Mouse (Mus musculus): ENCODE results near the gene Smap2.

Gene Smap2

DNA sequence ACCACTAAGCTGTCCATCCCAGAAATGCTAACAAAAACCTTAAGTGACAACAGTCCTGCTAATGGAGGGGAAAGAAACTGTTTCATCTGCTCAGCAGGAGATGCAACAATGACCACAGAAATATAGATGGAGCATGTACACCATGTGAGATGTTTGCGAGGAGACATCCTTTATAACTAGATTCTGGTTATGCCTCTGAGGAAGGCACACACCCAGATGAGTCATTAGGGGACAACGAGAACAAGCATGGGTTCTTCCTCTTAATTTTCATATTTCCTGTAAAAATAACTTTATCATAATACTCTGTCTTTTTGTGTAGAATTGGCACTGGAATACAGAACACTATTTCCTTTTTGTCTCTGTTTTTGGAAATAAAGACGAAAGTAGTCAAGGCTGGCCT, 38.8 kb downstream of the Smap2 start:
- no peak for DNase-seq (ENCODE audit: low read depth, low spot score)

DNA sequence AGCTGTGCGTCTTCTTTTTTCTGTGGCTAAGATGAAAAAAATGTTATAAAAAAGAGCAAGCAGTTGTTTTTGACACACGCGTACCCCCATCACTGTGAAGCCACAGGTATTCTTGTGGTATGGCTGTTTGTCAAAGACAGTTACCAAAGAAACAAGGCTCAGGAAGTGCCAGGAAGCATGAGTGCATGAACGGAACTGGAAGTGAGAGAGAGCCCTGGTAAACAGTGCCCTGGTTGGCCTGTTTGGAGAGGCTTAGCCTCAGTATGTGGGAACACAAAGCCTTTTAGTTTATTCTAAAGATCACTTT, 41.7 kb downstream of the Smap2 start:
- DNase-seq (ENCODE audit: low read depth, low spot score), result no peak

DNA sequence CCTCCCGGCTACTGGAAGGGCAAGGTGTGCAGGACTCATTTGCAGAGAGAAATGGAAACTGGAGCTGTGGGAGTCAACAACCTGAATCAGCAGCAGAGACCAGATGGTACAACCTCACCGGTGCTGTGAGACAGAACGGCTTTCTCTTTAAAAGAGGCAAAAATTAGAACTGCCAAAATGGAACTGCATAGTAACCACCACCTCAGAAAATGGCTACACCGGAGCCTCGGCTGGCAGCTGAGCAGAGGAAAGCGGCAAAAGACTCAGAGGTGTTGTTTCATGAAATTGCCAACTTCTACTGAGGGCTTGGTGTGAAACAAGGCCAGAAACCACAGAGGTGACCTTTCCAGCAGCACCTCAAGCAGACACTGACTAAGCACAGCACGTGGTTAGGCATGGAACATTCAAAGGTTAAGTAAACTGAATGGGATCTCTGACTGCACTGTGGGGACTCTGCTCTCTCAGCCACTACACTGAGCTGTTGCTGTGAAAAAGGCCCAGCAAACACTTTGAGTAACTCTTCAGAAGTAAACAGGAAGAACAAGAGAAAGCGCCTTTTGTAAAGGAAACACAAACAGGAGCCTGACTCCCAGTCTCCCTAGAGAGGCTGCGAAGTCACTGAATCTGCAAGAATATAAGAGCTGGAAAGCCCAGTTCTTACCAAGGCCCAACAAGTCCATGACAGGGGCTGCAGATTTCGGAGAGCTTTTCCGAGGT, 42.2 kb downstream of the Smap2 start:
- DNase-seq (ENCODE audit: low read depth, low spot score), result peak; percentile 64

DNA sequence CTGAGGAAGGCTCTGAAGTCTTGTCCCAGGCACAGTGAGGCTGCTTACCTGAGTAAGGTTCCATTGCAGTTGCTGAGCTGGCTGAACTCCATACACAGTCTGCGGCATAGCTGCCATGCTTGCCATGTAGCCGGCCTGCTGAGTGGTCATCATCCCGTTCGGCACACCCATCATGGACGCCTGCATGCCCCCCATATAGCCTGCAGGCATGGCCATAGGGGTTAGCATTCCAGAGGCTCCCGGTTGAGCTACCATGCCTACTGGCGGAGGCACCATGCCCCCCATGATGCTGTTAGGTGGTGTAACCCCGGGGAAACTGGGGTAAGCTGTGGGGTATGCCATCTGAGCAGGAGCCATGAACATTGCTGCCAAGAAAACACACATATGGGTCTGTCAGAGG, 45.2 kb downstream of the Smap2 start:
- no peak for DNase-seq (ENCODE audit: low read depth, low spot score)

DNA sequence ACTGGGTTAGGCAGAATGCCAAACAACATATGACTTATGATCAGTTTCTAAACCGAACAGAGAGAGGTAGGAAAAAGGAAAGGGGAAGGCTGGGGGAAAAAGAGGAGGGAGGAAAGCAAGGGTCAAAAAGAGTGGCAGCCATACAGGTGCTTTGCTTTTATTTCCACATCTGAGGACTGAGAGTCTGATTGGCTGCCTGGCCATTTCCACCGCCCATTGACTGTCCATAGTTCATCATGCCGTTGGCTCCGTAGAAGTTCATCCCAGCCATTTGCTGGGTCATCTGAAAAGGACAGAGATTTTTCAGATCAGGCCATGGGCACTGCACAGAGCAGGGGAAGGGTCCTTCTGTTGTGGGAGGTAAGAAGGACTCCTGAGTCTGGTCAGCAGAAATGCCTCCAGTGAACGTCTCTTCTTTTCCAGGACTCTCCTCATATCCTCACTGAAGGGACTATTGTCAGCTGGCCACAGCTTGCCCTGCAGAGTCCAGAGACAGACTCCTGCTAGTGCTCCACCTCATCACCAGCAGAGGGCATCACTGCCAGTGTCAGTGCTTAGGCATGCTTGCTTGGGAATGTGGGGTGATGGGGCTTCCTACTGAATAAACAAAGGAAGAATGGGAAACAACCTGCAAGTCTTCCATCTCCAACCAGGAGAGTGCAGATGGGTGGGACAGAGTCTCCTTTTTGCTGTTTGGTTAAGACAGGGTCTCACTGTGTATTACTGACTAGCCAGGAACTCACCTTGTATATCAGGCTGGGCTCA, 47.5 kb downstream of the Smap2 start:
- DNase-seq (ENCODE audit: low read depth, low spot score), result no peak

DNA sequence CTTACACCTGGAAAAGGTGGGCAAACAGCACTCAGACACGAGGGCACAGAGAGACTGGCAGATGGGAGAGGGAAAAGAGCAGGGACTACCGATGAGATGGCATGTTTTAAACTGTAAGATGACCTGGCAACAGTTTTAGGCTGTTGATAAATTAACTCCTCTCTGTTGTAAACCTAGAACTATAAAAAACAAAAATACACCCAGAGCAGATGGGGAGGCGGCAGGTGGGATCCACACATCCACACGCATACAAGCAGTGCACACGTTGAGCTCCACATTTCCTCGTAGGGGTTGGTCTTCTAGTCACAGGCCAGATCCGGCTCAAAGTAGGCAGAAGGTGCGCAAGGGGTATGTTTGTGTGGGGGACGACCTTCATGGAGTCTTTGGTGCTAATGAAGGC, 48.6 kb downstream of the Smap2 start:
- DNase-seq (ENCODE audit: low read depth, low spot score), result no peak

DNA sequence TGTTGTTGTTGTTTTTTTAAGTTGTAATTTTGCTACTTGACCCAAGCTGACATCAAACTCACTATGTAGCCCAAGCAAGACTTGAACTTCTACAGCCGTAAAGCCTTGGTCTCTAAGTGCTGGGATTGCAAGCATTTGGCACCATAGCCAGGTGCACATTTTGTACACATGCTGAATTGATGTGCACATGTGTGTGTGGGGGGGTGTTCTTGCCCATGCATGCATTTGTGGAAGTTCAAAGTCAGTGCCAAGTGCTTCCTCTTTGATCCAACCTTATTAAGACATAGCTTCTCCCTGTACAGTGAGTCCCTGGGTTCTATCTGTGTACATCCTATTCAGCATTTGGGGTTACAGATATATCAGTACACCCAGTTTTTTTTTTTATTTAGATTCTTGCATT, 61.5 kb downstream of the Smap2 start:
- no peak for DNase-seq (ENCODE audit: low read depth, low spot score)

DNA sequence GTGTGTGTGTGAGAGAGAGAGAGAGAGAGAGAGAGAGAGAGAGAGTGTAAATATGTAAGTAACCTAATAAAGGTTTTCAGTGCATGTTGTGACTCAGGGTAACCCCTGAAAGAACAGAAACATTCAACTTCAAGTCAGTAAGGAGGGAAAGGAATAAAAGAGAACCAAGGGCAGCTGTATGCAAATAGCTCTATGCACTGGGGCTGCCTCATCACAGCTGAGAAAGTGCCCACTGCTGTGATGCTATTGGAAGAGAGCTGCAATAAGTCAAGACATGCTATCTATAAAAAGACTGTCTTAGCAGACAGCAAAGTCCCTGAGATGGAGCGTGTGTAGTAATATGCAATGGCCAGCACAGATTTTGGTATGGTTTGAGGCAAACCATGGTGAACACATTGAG, 63.4 kb downstream of the Smap2 start:
- no peak for DNase-seq (ENCODE audit: low read depth, low spot score)

DNA sequence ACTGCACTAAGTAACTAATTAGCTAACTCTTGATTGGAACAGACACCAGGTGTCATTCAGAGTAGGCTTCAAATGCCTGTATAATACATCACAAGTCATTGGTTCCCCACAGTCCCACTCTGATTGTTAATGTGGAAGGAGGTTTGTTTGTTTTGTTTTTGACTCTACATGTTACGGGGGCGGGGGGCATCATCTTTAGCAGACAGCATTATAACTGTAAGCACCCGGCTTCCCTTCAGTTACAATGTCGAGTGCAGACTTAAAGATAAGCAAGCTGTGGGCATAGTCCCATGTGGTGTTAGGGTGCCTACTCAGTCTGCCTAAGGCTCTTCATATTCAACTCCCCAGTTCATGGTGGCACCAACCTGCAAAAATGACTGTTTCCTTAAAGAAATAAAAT, 64.0 kb downstream of the Smap2 start:
- no peak for DNase-seq (ENCODE audit: low read depth, low spot score)

DNA sequence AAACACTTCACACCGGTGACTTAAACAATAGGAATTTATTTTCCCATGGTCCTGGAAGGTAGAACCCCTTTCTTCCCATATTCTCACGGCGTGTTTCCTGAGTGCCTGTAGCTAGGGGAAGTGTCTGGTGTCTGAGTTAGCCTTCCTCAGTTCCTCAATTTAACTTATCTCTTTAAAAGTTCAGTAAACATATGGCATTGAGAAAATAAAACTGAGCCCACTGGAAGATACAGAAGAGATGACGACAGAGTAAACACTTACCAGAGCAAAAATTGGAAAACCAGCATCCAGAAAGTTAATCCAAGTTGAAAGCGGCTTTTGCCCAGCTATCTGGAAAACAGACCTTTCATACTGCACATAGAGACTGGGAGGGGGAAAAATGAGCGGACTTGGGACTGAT, 64.9 kb downstream of the Smap2 start:
- DNase-seq (ENCODE audit: low read depth, low spot score), result no peak

DNA sequence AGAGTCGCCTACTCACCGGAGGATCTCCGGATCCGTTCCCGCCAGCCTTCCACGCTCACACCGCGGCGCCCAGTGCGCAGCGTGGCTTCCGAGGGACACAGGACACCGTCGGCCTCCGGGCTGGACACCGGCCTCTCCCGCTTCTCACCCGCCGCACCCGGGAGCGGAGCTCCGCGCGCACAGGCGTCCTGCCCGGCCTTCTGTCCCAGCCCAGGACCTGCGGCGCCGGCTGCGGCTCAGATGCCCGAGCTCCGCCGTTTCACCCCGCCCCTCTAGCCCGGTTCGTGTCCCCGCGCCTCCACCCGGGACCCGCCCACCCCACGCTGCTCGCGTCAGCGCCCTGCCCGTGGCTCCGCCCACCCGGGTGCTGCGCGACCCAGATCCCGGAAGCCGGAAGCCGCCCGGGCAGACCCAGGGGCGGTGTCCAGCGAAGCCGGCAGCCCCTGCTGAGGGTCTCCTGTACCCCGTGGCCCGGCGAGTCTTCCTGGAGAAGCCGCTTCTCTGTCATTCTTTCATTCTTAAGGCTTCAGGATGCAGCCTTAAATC, 65.5 kb downstream of the Smap2 start, which contains the start of gene Zfp69:
Gene Zfp69 (minus strand): TSS at position 272 of the 546 bp plus-strand sequence.
- peak; percentile 51 for DNase-seq (ENCODE audit: low read depth, low spot score)

DNA sequence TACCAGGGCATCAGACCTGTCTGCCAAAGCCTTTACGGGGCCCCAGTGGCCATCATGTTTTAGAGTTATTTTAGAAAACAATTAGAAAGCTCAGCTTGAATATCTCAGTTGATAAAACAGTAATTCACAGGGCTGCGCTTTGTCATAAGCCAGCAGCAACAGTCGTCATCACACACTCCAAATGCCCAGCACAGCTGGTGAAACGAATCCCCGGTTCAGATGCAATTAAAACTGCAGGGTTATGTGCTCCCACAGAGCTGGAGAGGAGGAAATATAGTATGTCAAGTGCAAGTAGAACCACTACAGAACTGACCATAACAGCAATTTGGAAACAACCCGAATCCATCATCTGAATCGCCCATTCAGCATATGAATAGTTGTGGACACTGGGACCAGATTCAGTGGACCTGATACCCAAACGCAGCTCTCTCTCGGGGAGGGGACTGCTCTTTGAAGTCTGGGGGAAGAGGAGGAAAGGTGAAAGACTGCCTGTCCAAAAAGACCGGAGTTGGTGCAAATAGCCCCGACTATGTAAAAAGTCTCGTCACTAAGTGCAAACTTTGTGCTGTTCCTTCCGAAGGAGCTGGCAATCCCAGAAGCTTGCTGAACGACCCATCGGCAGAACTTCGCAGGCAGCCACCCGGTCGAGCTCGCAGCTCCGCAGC, 66.2 kb downstream of the Smap2 start:
- no peak for DNase-seq (ENCODE audit: low read depth, low spot score)

DNA sequence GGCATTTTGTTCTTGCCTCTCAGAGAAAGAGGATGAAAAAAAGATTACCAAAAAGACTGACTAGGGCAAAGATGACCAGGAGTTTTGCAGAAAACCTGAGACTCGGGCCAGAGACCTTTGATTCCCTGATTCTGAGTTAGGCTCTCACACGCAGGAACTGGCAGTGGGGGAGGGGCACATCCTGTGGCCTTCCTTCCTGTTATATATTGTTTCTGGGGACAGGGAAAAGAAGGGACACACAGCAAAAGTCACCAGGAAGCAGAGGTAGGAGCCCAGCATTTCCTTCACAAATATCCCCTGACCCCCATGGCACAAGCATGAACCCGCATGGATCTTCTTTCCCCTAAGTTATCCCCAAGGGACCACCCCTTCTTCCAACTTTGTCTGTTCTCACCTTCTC, 68.1 kb downstream of the Smap2 start:
- no peak for DNase-seq (ENCODE audit: low read depth, low spot score)

DNA sequence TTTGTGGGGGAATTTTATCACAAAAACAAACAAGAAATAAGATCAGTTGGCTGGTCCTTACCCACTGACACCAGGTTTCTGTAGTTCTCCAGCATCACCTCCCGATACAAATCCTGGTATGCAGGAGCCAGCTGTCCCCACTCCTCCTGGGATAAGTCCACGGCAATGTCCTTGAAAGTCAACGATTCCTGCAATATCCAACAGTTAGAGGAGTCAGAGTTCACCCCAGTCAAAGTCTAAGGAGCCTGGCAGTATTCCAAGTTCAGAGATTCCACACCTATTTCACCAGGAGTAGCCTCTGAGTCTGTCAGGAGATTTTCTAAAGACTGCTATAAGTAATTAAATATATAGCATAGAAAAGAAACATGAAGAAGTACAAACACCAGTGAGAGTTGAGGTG, 82.0 kb downstream of the Smap2 start:
- no peak for DNase-seq (ENCODE audit: low read depth, low spot score)

DNA sequence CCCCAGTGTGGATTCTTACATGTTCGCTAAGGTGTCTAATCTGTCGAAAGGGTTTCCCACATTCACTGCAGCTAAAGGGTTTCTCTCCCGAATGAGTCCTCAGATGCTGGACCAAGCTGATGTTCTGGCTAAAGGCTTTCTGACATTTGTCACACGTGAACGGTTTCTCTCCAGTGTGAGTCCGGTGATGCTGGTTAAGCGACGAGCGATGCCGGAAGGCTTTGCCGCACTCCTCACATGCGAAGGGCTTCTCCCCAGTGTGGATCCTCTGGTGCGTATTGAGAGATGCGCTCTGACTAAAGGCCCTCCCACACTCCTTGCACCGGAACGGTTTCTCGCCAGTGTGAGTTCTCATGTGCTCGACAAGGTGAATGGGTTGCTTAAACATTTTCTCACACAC, 86.3 kb downstream of the Smap2 start:
- no peak for DNase-seq (ENCODE audit: low read depth, low spot score)

DNA sequence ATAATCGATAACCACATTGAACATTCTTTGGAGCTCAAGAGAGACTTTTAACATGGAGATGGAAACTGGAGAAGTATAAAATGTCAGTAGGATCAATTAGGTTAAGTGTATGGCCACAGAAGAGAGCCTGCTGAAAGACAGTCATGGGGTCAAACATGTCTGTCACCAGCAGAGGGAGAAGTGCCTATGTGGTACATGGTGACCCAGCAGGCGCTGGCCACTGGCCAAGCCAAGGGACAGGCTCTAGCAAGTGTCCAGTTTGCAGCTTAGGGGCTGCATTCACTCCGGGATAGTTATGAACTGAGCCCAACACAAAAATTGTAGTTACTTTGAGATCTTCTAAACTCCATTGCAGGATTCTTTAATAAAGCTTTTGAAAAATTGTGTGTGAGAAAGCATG, 88.4 kb downstream of the Smap2 start:
- no peak for DNase-seq (ENCODE audit: low read depth, low spot score)

DNA sequence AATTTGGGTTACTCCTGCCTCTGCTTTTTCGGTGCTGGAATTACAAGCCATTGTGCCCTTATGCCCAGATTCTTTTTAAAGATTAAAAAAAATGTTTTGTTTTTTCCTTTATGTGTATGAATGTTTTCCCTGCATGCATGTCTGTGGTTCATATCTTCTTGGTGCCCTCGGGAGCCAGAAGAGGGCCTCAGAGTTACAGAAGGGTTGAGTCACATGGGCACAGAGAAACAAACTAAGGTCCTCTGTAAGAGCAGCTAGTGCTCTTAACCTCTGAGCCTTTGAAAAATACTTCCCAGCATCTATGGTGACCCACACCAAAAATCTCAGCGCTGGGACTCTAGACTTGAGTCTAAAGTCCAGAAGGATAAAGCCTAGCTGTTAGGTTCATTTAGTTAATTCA, 91.7 kb downstream of the Smap2 start:
- DNase-seq (ENCODE audit: low read depth, low spot score), result peak; percentile 45

DNA sequence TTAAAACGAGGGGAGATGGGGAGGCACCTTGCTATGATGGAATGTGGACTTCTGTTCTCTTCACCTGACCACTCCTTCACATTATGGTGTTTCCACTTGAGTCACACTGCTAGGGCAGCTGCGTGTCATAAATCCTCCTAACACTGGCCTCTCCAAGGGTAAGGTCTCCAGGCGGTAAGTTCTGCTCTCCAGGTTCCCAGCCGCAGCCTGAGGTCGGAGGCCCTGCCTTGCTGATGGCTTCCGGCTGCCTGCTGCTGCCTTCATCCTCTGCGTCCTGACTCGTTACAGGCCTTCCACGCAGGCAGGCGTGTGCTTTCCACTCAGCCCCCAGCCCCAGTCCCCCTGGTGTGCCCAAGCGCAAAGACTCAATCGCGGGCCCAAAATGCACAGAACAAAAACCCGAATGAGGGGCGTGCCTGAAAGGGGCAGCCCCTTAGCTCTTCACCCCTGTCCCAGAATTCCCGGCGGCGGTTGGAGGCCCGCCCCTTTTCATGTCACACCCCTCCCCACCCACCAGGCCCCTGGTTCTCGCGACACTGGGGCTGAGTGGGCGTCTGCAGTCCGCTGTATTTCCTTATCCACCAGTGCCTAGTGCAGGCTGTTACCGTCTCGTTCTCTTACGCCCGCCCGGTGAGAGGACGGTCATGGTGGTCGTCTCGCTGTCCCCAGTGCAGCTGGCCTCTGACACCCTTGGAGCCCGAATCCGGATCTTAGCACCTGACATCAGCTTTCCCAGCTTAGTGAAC, 92.3 kb downstream of the Smap2 start, which contains the start of gene Exo5:
Gene Exo5 (minus strand): TSS at position 464 of the 746 bp plus-strand sequence.
- peak; percentile 87 for DNase-seq (ENCODE audit: low read depth, low spot score)

DNA sequence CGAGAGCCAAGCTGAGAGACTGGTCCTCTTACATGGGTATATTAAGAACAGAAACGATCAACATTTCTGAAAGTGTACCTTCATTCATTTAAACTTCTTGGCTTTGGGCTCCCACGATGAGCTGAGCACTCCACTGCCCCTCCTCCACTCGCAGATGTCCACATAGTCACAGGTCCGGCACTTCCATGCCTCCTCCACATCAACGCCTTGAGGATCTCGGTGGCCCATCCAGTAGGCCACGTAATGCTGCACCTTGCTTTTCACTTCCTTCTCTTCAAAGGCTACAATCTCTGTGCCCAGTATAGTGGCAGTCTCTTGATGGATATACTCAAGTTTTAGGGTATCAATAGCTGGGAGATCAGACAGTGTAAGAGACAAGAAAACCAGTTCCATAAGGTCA, 95.6 kb downstream of the Smap2 start:
- no peak for DNase-seq (ENCODE audit: low read depth, low spot score)

Data from telencephalon, adult 2 months (tissue).